Mouse (Mus musculus): ENCODE results near the gene Mettl24. TPM values are rescaled to one million over a fixed set of nuclear protein-coding genes. Genes with fewer than 3 reads are reported as not detected.

Gene Mettl24
- polyA plus RNA-seq, 1 experiment from 2014 or later: 3.5 TPM

- H3K27ac ChIP-seq (ENCODE audit: low read depth): no peak overlapping the region
- no peaks in the 10 kb centered on the region for H3K27me3 ChIP-seq (ENCODE audit: insufficient read depth, low read length)
- H3K36me3 ChIP-seq (ENCODE audit: insufficient read depth): no peaks in the 10 kb centered on the region
- no peak for TF ChIP-seq CTCF (IDR thresholded peaks at IDR 0.05; ENCODE audit: low read depth)
- ATAC-seq (ENCODE audit: insufficient read depth): no peak
- 63% methylated on average over 7 of the region's 7 CpGs for WGBS
- H3K9ac ChIP-seq: no peak overlapping the region
- H3K9me3 ChIP-seq (ENCODE audit: low read depth, low read length): no peaks in the 10 kb centered on the region
- no peak overlapping the region for H3K4me2 ChIP-seq
- H3K4me1 ChIP-seq (ENCODE audit: insufficient read depth): peaks cover 5% of the 10 kb centered on the region
- H3K4me3 ChIP-seq (ENCODE audit: low read depth, low read length): no peak overlapping the region
- peak; percentile 8 for DNase-seq
Measured at GRCm38 (mm10) chr10:40711127-40711526, 28.0 kb downstream of the Mettl24 start.

GRCm38 (mm10) chr10:40713018-40713608 lies 30.0 kb downstream of the Mettl24 start:
- Histone ChIP-seq H3K4me2 (no peak overlapping the region; the same call in 1 of the 2 replicates), H3K9me3 (ENCODE audit: low read depth, low read length) (no peaks in the 10 kb centered on the region), H3K4me3 (ENCODE audit: low read depth, low read length) (no peak overlapping the region), H3K36me3 (ENCODE audit: insufficient read depth) (no peaks in the 10 kb centered on the region), H3K4me1 (ENCODE audit: insufficient read depth) (peaks cover 5% of the 10 kb centered on the region), H3K9ac (no peak overlapping the region), H3K27me3 (ENCODE audit: insufficient read depth, low read length) (no peaks in the 10 kb centered on the region), H3K27ac (ENCODE audit: low read depth) (no peak overlapping the region)
- 21% methylated on average over 9 of the region's 9 CpGs for WGBS
- TF ChIP-seq CTCF (IDR thresholded peaks at IDR 0.05; ENCODE audit: low read depth): no peak
- DNase-seq (peak; percentile 77), ATAC-seq (ENCODE audit: insufficient read depth) (peak; percentile 81)

- no peak for TF ChIP-seq CTCF (IDR thresholded peaks at IDR 0.05; ENCODE audit: low read depth)
- DNase-seq (no peak), ATAC-seq (ENCODE audit: insufficient read depth) (no peak)
- Histone ChIP-seq H3K27me3 (ENCODE audit: insufficient read depth, low read length) (no peaks in the 10 kb centered on the region), H3K4me1 (ENCODE audit: insufficient read depth) (peaks cover 5% of the 10 kb centered on the region), H3K9ac (no peak overlapping the region), H3K9me3 (ENCODE audit: low read depth, low read length) (no peaks in the 10 kb centered on the region), H3K27ac (ENCODE audit: low read depth) (no peak overlapping the region), H3K4me3 (ENCODE audit: low read depth, low read length) (no peak overlapping the region), H3K4me2 (no peak overlapping the region), H3K36me3 (ENCODE audit: insufficient read depth) (no peaks in the 10 kb centered on the region)
- WGBS: 69% methylated on average over 9 of the region's 9 CpGs
Measured at GRCm38 (mm10) chr10:40713829-40714228, 30.7 kb downstream of the Mettl24 start.

GRCm38 (mm10) chr10:40715151-40715550 lies 32.1 kb downstream of the Mettl24 start:
- no peak overlapping the region for H3K9ac ChIP-seq
- H3K4me3 ChIP-seq (ENCODE audit: low read depth, low read length): no peak overlapping the region
- 80% methylated on average over 4 of the region's 4 CpGs for WGBS
- no peak for ATAC-seq (ENCODE audit: insufficient read depth)
- H3K4me2 ChIP-seq: no peak overlapping the region
- TF ChIP-seq CTCF (IDR thresholded peaks at IDR 0.05; ENCODE audit: low read depth): no peak
- no peaks in the 10 kb centered on the region for H3K36me3 ChIP-seq (ENCODE audit: insufficient read depth)
- H3K4me1 ChIP-seq (ENCODE audit: insufficient read depth): peaks cover 5% of the 10 kb centered on the region
- no peaks in the 10 kb centered on the region for H3K27me3 ChIP-seq (ENCODE audit: insufficient read depth, low read length)
- H3K27ac ChIP-seq (ENCODE audit: low read depth): no peak overlapping the region
- H3K9me3 ChIP-seq (ENCODE audit: low read depth, low read length): no peaks in the 10 kb centered on the region
- no peak for DNase-seq

GRCm38 (mm10) chr10:40716296-40716695 lies 33.2 kb downstream of the Mettl24 start:
- ATAC-seq (ENCODE audit: insufficient read depth): no peak

GRCm38 (mm10) chr10:40716713-40717112 lies 33.6 kb downstream of the Mettl24 start:
- no peak for DNase-seq
- no peak for ATAC-seq (ENCODE audit: insufficient read depth)
- WGBS: 52% methylated on average over 3 of the region's 3 CpGs
- Histone ChIP-seq H3K9me3 (ENCODE audit: low read depth, low read length) (no peaks in the 10 kb centered on the region), H3K4me2 (no peak overlapping the region), H3K36me3 (ENCODE audit: insufficient read depth) (no peaks in the 10 kb centered on the region), H3K4me3 (ENCODE audit: low read depth, low read length) (no peak overlapping the region), H3K27me3 (ENCODE audit: insufficient read depth, low read length) (no peaks in the 10 kb centered on the region), H3K4me1 (ENCODE audit: insufficient read depth) (peaks cover 5% of the 10 kb centered on the region), H3K27ac (ENCODE audit: low read depth) (no peak overlapping the region; the same call in 1 of the 2 replicates), H3K9ac (no peak overlapping the region)
- TF ChIP-seq CTCF (IDR thresholded peaks at IDR 0.05; ENCODE audit: low read depth): no peak

More at GRCm38 (mm10) chr10:40716296-40716695, 33.2 kb downstream of the Mettl24 start:
- Histone ChIP-seq H3K36me3 (ENCODE audit: insufficient read depth) (no peaks in the 10 kb centered on the region), H3K27ac (ENCODE audit: low read depth) (no peak overlapping the region), H3K4me2 (no peak overlapping the region), H3K4me1 (ENCODE audit: insufficient read depth) (peaks cover 5% of the 10 kb centered on the region), H3K9ac (no peak overlapping the region), H3K9me3 (ENCODE audit: low read depth, low read length) (no peaks in the 10 kb centered on the region), H3K4me3 (ENCODE audit: low read depth, low read length) (no peak overlapping the region), H3K27me3 (ENCODE audit: insufficient read depth, low read length) (no peaks in the 10 kb centered on the region)
- WGBS: 51% methylated on average over 8 of the region's 8 CpGs
- DNase-seq: peak; percentile 65
- TF ChIP-seq CTCF (IDR thresholded peaks at IDR 0.05; ENCODE audit: low read depth): no peak

- H3K4me3 ChIP-seq (ENCODE audit: low read depth, low read length): no peak overlapping the region
- H3K4me1 ChIP-seq (ENCODE audit: insufficient read depth): peaks cover under 1% of the 10 kb centered on the region
- no peak for DNase-seq
- H3K4me2 ChIP-seq: no peak overlapping the region
- H3K27ac ChIP-seq (ENCODE audit: low read depth): no peak overlapping the region
- WGBS: 91% methylated on average over 13 of the region's 13 CpGs
- ATAC-seq (ENCODE audit: insufficient read depth): no peak
- no peaks in the 10 kb centered on the region for H3K27me3 ChIP-seq (ENCODE audit: insufficient read depth, low read length)
- no peak for TF ChIP-seq CTCF (IDR thresholded peaks at IDR 0.05; ENCODE audit: low read depth)
- H3K36me3 ChIP-seq (ENCODE audit: insufficient read depth): no peaks in the 10 kb centered on the region
- no peaks in the 10 kb centered on the region for H3K9me3 ChIP-seq (ENCODE audit: low read depth, low read length)
- H3K9ac ChIP-seq: no peak overlapping the region
Measured at GRCm38 (mm10) chr10:40718362-40718761, 35.3 kb downstream of the Mettl24 start.

Data from lung, embryonic 14.5 days (tissue).